Mouse (Mus musculus) liver, embryonic 14.5 days (tissue): ENCODE data around the gene Lsamp. TPM values are rescaled to one million over a fixed set of nuclear protein-coding genes. Genes with fewer than 3 reads are reported as not detected.

Experiments
- ATAC-seq: fragments of 200-750 bp; cut with Nextera tagmentation; 2 replicates; pipeline ENCODE4 v1.8.0; 2017; ENCODE audit warnings: moderate number of reproducible peaks, mild to moderate bottlenecking, moderate library complexity; ENCODE audit not compliant: insufficient read depth
- DNase-seq, 3 experiments: peaks; one replicate each; pipeline ENCODE4 v3.0.0-alpha.2; 2012 to 2013; ENCODE audit warnings: low read depth in 3 of 3, low spot score in 3 of 3
- H3K27ac ChIP-seq: fragments of 300-500 bp; sonication (generic); 2 replicates; pipeline ENCODE4 v1.5.1; 2014; ENCODE audit warnings: moderate library complexity, mild to moderate bottlenecking, control low read depth, inconsistent platforms
- H3K27me3 ChIP-seq: fragments of 300-500 bp; sonication (generic); 2 replicates; pipeline ENCODE4 v1.6.1; 2014; ENCODE audit warnings: mild to moderate bottlenecking, low read length, moderate library complexity; ENCODE audit not compliant: control insufficient read depth, insufficient read depth
- H3K36me3 ChIP-seq: fragments of 300-500 bp; sonication (generic); replicated peaks from 2 replicates; pipeline ENCODE4 v1.6.1; 2014; ENCODE audit warnings: low read depth; ENCODE audit not compliant: control insufficient read depth, insufficient read depth
- H3K4me1 ChIP-seq, 2 experiments: fragments of 200-500 bp in 1 of 2; fragments of 300-500 bp in 1 of 2; sonication (generic) in 1 of 2; replicated peaks; 2 replicates each; pipeline ENCODE4 v1.6.1; 2012 to 2014; ENCODE audit warnings: antibody characterized with exemption in 1 of 2, inconsistent platforms in 1 of 2, low read length in 1 of 2; ENCODE audit not compliant: control insufficient read depth in 2 of 2, insufficient read depth in 2 of 2
- H3K4me2 ChIP-seq: fragments of 300-500 bp; sonication (generic); 2 replicates; pipeline ENCODE4 v1.6.1; 2014; ENCODE audit warnings: low read depth, mild to moderate bottlenecking, control low read depth, moderate library complexity
- H3K4me3 ChIP-seq, 2 experiments: fragments of 200-500 bp in 1 of 2; fragments of 300-500 bp in 1 of 2; sonication (generic) in 1 of 2; 2 replicates each; pipeline ENCODE4 v1.5.1; 2012 to 2014; ENCODE audit warnings: low read depth in 2 of 2, low read length in 2 of 2, mild to moderate bottlenecking in 2 of 2, control low read depth in 1 of 2, inconsistent platforms in 1 of 2, moderate library complexity in 1 of 2; ENCODE audit not compliant: insufficient read depth in 1 of 2
- H3K9ac ChIP-seq: fragments of 300-500 bp; sonication (generic); replicated peaks from 2 replicates; pipeline ENCODE4 v1.6.1; 2014; ENCODE audit warnings: mild to moderate bottlenecking, control low read depth, moderate library complexity
- H3K9me3 ChIP-seq: fragments of 300-500 bp; sonication (generic); 2 replicates; pipeline ENCODE4 v1.6.1; 2016; ENCODE audit warnings: low read length, mixed read lengths; ENCODE audit not compliant: control insufficient read depth
- CTCF ChIP-seq: IDR thresholded peaks from 2 replicates; pipeline ENCODE4 v1.5.1; 2016; ENCODE audit warnings: antibody characterized with exemption, low read depth, control low read depth
- EP300 ChIP-seq: IDR thresholded peaks from 2 replicates; pipeline ENCODE4 v1.6.1; 2016; ENCODE audit warnings: antibody characterized with exemption, low read depth
- WGBS: fragments of 180-500 bp; shearing (Covaris S2); extraction: QIAGEN DNeasy Blood & Tissue Kit; methylation state at CpG from one replicate; pipeline ENCODE4 v1.1.7; 2014; ENCODE audit not compliant: insufficient replicate concordance; 5-methylcytosine and 5-hydroxymethylcytosine counted together
- polyA plus RNA-seq, 2 experiments: library from polyadenylated mRNA; depleted of rRNA in 1 of 2; stranded (reverse) in 1 of 2; unstranded in 1 of 2; fragments of >200 nt; fragmentation: Nextera tagmentation in 1 of 2; extraction: Ambion mirVana in 1 of 2; gene quantifications; 2 replicates each; pipeline versions ENCODE4 v1.2.1 to v1.2.3; 2012 to 2014

The Lsamp gene
- polyA plus RNA-seq, 2 experiments = 0.03 to 0.06 TPM

DNA sequence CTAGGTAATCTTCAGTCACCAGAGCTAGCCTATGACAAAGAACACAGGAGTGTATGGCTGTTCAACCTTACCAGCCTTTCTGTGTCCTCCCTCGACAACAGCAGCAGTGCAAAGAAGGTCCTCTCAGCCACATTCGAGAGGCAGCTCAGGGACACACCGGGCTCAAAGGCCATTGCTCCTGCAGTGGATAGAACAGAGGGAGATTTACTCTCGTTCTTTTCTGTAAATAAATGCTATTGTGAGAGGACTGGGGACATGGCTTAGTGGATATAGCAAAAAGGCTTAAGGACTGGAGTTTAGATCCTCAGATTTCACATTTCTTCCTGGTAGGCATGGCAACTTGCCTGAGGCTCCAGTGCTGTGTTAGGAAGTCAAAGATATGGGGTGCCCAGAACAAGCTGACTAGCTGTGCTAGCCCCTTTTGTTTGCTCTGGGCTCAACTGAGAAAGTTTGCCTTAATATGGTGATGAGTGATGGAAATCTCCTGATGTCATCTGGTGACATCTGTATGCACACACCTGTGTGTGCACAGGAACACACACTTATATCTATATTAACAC, 913.7 kb downstream of the Lsamp start:
- ATAC-seq = no peak
- TF ChIP-seq EP300 (no peak), CTCF (no peak)
- H3K27me3 ChIP-seq = no peaks in the 10 kb centered on the region
- no peak overlapping the region for H3K4me3 ChIP-seq
- no peak overlapping the region for H3K4me2 ChIP-seq
- no peak overlapping the region for H3K9ac ChIP-seq
- WGBS = 41% methylated on average over 4 of the region's 4 CpGs
- no peaks in the 10 kb centered on the region for H3K9me3 ChIP-seq
- H3K27ac ChIP-seq = no peak overlapping the region
- no peaks in the 10 kb centered on the region for H3K4me1 ChIP-seq
- no peaks in the 10 kb centered on the region for H3K36me3 ChIP-seq
- no peak for DNase-seq

GRCm38 (mm10) chr16:40907892-40908291, 923.7 kb downstream of the Lsamp start:
- H3K4me2 ChIP-seq = no peak overlapping the region
- no peak overlapping the region for H3K9ac ChIP-seq
- WGBS = 40% methylated on average over 1 of the region's 1 CpGs
- no peaks in the 10 kb centered on the region for H3K36me3 ChIP-seq
- no peak overlapping the region for H3K27ac ChIP-seq
- H3K4me3 ChIP-seq = no peak overlapping the region
- H3K9me3 ChIP-seq = no peaks in the 10 kb centered on the region
- no peaks in the 10 kb centered on the region for H3K27me3 ChIP-seq
- ATAC-seq (no peak), DNase-seq (no peak)
- TF ChIP-seq EP300 (no peak), CTCF (no peak)
- no peaks in the 10 kb centered on the region for H3K4me1 ChIP-seq

DNA sequence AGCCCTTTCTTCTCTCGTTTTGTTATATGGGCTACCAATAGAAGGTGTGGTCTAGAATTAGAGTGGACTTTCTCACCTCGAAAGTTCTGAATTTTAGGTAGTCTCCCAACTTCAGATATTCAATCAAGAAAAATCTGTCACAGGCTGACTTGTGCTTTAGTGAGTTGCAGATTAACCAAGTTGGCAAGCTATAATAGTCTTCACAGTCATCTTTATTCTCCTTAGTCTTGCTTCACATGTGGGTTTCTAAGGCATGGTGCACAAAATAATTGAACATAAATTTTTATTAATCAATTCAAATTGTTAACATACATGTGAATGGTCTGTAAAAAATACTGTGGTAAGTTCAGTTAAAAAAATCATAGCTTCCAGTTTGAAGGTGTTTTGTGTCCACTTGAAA, 930.0 kb downstream of the Lsamp start:
- Histone ChIP-seq H3K27me3 (no peaks in the 10 kb centered on the region), H3K4me2 (no peak overlapping the region), H3K4me3 (no peak overlapping the region), H3K27ac (no peak overlapping the region), H3K9ac (no peak overlapping the region), H3K36me3 (no peaks in the 10 kb centered on the region), H3K4me1 (no peaks in the 10 kb centered on the region), H3K9me3 (no peaks in the 10 kb centered on the region)
- WGBS = 43% methylated on average over 2 of the region's 2 CpGs
- ATAC-seq (no peak), DNase-seq (no peak)
- TF ChIP-seq CTCF (no peak), EP300 (no peak)

DNA sequence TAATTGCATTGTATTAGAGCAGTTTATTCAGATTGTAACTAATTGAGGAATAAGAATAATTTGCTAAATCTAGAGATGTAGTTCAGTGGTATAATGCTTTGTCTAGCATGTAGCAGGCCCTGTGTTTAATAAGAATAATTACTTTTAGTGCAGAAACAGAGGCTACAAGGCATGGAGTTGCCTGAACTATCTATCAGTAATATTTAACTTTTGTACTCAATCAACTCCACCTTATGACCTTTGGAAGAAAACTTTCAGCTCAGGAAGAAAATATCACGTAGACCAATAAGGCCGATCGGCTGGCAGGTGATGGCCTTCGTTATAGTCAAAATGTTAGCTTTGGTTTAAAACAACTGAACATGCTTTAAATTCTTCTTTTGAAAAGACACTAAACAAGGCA, 946.4 kb downstream of the Lsamp start:
- H3K9me3 ChIP-seq = no peaks in the 10 kb centered on the region
- H3K27ac ChIP-seq = no peak overlapping the region
- no peak overlapping the region for H3K9ac ChIP-seq
- ATAC-seq (no peak), DNase-seq (no peak)
- H3K4me2 ChIP-seq = no peak overlapping the region
- 77% methylated on average over 4 of the region's 4 CpGs for WGBS
- no peaks in the 10 kb centered on the region for H3K4me1 ChIP-seq
- no peak for TF ChIP-seq EP300
- no peak for TF ChIP-seq CTCF
- H3K4me3 ChIP-seq = no peak overlapping the region
- no peaks in the 10 kb centered on the region for H3K27me3 ChIP-seq
- H3K36me3 ChIP-seq = no peaks in the 10 kb centered on the region

DNA sequence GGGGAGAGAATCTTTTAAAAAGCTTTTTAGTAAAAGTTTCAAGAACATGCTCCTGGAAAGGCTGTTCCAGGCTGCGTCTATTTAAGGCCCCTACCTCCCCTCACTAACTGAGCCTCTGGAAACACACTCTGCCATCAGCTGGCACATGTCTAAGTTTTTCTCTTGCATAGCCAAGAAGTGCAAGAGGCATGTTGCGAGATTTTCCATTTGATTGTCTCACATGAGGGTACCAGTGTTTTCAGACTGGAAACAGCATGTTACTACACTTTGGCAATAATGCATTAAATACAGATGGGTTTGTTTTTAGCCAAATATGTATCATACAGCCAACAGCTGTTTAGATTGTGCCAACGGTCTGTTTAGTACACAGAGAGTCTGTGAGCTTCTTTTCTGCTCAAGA, 958.1 kb downstream of the Lsamp start:
- no peaks in the 10 kb centered on the region for H3K9me3 ChIP-seq
- no peak overlapping the region for H3K9ac ChIP-seq
- no peaks in the 10 kb centered on the region for H3K4me1 ChIP-seq
- H3K36me3 ChIP-seq = no peaks in the 10 kb centered on the region
- 58% methylated on average over 3 of the region's 3 CpGs for WGBS
- no peak overlapping the region for H3K27ac ChIP-seq
- TF ChIP-seq EP300 (no peak), CTCF (no peak)
- H3K4me3 ChIP-seq = no peak overlapping the region
- no peak for ATAC-seq
- no peak for DNase-seq
- no peaks in the 10 kb centered on the region for H3K27me3 ChIP-seq
- no peak overlapping the region for H3K4me2 ChIP-seq
